Mouse (Mus musculus): ENCODE measurements around the gene Rps6ka4. TPM values are rescaled to one million over a fixed set of nuclear protein-coding genes. Genes with fewer than 3 reads are reported as not detected.
A peak's percentile ranks its signal among the peaks of the same experiment; 100 is the strongest.

Rps6ka4 gene
- total RNA-seq, 2 experiments from 2014 or later, result 14.8 to 18.2 TPM

DNA sequence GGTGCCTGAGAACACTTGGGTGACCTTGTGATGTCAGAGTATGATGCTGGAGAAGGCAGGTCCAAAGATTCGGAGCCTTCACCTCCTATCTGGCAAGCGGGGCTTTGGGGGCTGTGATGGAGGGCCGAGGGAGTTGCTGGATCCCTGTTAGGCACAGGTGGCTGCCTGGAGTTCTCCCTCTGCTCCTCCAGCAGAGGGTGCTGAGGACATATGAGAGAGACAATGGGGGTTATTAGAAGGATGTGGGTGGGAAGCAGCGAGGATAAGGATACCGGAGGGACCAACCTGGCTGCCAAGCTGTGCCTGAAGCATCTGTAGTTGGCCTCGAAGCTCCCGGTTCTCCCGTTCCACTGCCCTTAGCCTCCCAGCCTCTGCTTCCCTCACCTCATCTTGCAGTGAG lies 13.5 kb upstream of the Rps6ka4 start:
- intact Hi-C loops (cut with DNase I), result no loop called here
- no peak for DNase-seq

DNA sequence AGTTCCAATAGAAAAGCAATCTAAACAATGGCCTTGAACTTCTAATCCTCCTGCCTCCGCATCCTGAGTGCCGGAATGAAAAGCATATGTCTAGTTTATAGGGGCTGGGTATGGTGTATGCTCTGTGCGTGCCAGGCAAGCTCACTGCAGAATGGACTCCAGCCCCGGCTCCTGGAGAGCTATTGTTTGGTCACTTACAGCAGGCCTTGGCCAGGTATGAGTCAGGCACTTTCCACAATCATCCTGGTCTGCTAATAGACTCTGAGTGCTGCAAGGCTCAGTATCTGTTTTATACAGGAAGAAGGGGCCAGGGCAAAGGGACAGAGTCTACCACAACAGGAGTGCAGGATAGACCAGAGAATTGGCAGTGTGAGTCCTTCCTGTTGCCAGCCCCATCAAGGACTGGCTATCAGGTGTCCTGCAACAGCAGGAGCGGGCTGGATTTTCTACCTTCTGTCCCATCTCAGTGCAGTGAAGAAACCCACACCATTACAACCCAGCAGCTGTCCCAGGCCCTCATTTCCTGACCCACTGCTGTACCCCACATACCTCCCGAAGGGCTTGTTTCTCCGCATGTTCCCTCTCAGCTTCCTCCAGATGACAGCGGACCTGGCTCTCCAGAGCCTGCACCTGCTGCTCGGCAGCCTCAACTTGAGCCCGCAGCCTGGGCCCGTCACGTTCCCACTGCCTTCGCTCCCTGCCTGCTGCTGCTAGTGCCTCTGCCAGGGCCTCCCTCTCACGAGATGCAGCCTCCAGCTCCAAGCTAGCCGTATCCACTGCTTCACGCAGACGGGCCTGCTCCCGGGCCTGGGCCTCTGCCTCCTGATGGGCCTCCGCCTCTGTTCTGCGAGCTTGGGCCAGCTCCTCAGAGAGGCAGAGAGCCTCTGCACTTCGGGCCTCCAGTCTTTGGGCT lies 12.2 kb upstream of the Rps6ka4 start:
- intact Hi-C loops (cut with DNase I), result no loop called here
- no peak for DNase-seq

DNA sequence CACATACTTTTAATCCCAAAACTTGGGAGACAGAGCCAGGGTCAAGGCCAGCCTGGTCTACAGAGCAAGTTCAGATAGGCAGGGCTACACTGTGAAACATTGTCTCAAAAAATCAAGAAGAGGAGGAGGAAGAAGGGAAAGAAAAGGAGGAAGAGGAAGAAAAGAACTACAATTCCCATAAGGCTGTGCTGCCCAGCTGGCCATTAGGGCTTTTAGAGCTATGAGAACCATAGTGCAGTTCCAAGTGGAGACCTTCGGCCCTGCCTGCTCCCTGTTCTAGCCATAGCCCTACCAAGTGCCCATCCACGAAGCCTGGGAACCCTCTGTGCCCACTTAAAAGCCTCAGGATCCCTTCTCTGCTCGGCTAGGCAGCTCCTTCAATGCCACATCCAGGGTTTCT lies 11.1 kb upstream of the Rps6ka4 start:
- intact Hi-C loops (cut with DNase I), result no loop called here
- no peak for DNase-seq

DNA sequence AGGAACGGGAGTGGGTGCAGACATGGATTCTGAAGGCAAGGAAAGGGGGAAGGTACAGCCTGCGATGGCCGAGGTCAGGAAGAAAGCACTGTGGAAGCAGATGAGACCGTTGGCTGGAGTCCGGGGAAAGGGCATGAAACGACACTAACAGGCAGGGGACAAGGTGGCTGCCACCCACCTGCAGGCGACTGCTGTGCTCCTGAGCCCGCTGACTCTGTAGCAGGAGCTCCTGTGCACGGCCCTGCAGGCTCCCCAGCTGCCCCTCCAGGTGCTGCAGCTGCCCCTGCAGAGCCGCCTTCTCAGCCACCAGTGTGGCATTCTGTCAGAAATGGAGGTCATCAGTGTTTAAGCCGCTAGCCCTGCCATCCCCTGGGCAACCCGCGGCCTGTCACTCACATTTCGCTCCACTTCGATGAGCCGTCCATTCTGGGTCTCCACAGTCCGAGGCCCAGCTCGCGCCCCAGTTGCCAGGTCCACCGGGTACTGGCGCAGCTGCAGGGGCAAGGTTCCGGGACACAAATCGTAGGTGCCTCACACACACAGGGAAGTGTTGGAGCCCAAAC lies 9.2 kb upstream of the Rps6ka4 start:
- intact Hi-C loops (cut with DNase I), result no loop called here
- DNase-seq, result no peak

DNA sequence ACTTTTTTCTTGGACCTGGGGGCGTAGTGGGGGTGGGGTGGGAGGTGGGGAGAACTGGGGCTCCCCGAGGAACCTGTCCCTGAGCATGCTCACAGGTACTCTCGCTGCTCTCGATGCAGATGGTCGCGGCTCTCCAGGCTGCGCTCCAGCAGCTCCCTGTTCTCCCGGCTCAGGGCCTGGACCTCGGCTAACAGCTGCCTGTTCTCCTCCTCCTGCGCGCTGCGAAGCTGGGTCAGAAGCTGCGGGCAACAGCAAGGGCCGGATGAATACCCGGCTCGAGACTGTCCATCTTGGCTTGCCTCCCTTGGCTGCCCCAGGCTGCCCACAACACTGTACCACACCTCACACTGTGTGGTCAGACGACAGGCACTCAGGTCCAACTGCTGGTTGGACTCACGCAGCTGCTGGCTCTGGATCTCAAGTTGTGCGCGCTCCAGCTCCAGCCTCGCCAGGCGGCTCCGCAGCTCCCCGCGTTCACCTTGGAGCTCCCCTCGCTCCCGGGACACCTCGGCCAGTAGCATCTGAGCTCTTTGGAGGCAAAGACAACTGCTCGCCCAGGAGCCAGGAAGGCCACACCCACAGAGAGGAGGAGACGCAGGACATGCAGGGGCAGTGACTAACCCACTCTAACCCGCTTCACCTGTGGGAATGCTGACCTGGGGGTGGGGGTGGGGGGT lies 7.5 kb upstream of the Rps6ka4 start:
- intact Hi-C loops (cut with DNase I), result no loop called here
- no peak for DNase-seq

DNA sequence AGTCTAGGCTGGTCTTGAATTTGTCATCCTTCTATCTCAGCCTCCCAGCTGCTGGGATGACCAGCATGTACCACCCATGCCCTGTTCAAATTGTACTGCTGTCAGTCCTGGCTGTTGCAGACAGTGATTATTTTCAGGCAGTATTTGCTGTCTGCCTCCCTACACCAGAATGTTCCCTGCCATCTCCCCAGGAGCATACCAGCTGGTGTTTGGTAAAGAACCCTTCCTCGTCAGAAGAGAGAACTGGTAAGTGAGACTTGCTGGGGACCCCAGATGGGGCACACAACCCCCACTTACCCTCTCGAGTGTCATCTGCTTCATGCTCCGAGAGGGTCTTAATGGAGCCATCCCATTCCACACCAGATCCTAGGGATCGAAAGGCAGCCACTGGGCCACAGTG lies 5.6 kb upstream of the Rps6ka4 start:
- intact Hi-C loops (cut with DNase I), result no loop called here
- DNase-seq, result no peak

DNA sequence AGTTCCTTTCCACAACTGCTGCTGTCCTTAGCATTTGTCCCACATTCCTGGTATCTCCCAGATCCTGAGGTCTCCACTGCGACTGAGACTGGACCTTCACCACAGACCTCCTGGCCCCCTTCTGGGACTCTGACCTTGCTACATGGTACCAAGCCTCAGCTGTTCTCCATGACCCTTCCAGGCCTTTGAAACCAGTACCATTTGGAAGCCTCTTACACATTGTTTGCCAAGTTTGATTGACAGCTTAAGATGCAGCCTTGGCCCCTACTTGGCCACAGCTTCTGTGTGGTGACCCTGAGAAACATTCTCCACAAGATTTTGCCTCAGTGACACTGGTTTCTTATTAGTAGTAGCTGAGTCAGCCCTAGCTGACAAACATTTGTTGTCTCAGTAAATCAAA lies 1.9 kb upstream of the Rps6ka4 start:
- no peak for DNase-seq
- intact Hi-C loops (cut with DNase I), result no loop called here

DNA sequence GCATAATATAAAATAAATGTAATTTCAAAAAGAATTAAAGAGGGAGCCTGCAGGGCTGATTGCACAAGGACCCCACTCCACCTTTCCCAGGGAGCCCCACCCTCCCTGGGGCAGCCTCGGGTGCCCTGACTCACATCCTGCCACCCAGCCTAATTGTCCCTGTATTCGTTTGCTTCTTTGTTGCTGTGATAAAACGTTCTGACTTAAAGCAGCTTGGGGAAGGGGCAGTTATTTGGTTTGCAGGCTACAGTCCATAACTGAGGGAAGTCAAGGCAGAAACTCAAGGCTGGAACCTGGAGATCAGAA lies 809 bp upstream of the Rps6ka4 start:
- intact Hi-C loops (cut with DNase I), result loop anchor here (2.0 kb wide), 1 partner anchor 68 kb away; the partner anchor contains the start of gene Trmt112
- DNase-seq, result no peak

DNA sequence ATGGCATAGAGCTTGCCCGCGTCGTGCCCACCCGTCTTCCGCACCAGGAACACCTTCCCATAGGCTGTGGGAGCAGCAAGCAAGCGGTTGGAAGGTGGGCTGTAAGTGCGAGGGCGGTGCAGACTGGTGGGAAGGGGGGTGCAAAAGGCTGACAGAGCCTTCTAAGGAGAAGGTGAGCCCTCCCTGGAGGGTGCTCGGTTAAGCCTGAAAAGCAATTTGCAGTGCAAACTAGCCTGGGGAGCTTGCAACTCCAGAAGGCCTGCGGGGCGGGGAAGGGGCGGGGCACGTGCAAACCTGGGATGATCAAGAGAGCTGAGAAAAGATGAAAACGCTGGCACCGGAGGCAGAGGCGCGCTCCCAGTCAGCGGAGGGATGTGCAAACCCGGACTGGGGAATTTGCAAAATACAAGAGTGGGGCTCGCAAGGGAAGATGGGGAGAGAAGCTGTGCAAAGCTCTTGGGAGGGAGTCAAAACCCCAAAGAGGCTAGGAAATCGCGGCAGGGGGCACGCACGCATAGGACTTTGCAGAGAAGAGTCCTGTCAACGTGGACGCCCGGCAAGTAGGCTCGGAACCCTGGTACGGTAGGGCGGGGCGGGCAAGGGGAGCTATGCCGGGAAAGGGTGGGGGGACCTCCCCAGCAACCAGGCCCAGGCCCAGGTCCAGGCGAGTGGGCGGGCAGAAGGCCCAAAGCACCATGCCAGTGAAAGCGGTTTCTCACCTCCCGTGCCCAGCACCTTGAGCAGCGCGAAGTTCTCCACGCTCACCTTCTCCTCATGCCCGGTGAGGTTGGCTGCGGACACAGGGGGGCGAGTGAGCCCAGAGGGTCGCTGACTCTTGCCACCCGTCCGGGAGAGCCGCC lies 591 bp downstream of the Rps6ka4 start:
- intact Hi-C loops (cut with DNase I), result loop anchor here (2.0 kb wide), 1 partner anchor 69 kb away; the partner anchor contains the start of gene Trmt112
- DNase-seq, result peak in 1 of 2 experiments; percentile 23

DNA sequence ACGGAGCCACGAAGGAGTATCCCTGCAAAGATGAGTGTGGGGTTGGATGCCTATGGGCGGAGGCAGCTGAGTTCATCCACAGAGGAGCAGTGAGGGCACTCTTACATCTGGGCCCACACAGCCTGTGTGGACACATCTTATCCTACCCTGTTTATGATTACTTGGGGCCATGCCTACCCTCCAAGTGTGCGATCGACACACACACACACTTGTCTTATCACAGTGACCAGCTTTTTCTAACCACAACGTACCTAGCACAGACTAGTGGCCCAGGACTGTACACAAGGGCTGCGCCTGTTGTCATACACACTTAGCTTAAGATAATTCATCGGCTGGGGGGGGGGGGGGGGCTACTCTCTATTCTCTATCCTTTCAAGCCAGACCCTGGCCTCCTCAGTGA lies 8.1 kb downstream of the Rps6ka4 start:
- intact Hi-C loops (cut with DNase I), result no loop called here
- DNase-seq, result no peak

DNA sequence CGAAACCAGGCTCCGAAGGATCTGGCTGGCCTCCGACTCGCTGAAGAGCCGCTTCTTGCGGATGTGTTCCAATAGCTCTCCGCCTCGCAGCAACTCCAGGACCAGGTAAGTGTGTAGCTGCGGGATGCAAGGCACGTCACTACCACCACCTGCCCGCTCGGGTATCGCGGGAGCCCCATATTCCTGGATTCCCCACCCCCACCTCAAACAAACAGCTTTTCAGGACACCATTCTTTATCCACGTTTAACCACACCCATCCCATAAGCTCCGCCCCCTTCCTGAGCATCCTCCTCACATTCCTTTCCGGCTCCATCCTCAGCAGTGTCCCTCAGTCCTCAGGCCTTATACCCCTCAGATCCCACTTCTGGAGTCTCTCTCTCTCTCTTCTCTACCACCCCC lies 9.1 kb downstream of the Rps6ka4 start:
- intact Hi-C loops (cut with DNase I), result no loop called here
- no peak for DNase-seq

DNA sequence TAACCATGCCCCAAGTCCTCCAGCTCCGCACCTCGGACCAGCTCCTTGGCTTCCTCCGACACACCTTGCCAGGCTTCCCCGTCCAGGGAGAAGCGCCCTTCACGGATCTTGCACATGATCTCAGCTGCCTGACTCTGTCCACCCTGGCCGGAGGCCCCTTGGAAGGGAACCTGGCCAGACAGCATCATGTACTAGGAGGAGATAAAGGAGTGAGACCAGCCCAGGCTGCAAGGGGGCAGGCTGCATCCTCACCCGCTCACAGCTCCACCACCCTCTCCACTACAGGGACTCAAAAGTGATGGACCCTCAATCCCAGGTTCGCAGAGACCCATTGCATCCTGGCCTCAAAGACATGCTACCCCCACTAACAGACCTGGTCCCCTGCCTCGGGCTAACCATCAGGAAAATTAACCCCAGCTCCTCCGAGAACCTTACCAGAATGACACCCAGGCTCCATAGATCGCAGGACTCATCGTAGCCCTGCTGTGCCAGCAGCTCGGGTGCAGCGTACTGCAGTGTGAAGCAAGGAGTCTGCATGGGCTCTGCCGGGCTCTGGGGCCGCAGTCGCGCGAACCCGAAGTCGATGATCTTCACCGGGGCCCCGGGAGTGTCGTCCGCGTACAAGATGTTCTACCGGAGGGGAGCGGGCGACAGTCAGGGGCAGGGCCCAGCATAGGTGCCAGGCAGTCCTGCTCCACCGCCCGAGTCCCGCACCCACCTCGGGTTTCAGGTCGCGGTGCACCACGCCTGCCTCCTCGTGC lies 9.7 kb downstream of the Rps6ka4 start:
- DNase-seq, result no peak
- intact Hi-C loops (cut with DNase I), result no loop called here

DNA sequence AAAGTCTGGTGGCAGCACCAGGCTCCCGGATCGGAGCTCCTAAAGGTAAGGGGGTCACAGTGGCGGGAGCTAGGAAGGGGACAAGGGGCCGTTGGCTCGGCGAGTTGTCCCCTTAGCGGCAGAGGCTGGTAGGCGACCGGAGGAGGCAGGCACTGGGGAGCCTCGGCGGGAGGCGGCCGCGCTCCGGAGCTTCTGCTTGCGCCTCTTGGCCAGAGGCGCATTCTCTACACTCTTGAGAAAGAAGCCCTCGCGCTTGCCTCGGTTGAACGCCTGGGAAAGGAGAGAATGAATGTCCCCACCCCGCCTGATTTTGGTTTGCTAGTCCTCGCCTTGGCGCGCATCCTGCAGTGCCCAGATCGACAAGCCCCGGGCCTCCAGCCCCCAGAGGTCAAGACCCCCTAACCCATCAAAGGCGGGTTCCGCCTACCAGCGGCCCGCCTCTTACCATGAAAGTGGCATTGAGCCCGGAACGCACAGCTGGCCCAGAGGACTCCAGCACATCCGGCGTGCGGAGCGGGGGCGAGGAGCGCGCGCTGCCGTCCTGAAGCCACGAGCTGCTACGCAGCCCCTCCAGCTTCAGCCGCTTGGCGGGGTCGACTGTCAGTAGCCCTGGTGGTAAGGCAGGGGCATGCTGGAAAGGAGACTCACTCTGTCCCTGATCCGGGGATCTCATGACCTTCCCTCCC lies 10.4 kb downstream of the Rps6ka4 start:
- no peak for DNase-seq
- intact Hi-C loops (cut with DNase I), result no loop called here

DNA sequence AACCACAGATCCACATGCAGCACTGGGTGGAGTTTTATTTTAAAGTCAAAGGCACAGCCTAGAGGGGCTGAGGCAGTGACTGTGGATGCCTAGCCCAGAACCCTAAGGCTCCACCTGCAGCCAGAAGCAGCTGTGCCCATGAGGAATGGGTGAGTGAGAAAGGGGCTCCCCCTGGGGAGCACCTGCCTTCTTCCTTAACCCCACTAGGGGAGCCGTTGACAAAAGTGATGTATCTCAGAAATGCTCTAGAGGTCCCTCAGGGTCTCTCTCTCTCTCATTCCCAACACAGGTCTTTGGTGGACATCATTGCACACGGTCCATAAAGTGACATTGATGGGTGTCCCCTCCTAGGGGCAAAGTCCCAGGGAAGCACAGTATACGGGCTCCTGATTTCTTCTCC lies 11.4 kb downstream of the Rps6ka4 start:
- no peak for DNase-seq
- intact Hi-C loops (cut with DNase I), result no loop called here

DNA sequence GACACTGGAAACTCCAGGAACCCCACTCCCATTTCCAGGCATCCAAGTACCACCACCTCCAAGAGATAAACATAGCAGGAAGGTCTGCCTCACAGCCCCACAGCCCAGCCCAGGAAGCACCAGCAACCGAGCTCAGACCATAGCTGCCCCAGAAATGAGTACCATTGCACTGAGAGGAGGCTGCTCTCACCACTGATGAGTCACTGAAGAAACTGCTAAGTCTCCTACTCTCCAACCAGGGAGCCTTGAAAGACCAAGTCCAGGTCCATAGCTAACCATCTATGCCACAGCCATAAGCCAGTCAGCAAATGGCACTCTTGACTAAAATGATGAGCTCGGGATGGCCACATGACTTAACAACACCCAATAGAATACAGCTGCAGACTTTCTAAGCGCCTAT lies 13.8 kb downstream of the Rps6ka4 start:
- intact Hi-C loops (cut with DNase I), result no loop called here
- DNase-seq, result no peak

DNA sequence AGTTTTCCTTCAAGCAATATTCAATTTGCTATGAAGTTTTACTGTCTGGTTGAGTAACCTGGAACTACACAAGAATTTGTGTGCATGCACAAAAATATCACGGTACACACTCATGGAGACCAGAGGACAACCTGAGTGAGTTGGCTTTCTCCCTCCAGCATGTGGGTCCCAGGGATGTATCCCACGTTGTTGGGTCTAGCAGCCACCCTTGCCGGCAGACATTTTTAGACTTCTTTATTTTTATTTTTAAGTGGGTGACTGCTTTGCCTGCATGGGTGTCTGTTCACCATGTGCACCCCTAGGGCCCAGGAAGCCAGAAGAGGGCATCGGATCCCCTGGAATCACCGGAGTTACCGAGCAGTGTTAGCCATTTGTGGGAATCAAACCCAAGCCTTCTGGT lies 15.1 kb downstream of the Rps6ka4 start:
- intact Hi-C loops (cut with DNase I), result no loop called here
- no peak for DNase-seq

DNA sequence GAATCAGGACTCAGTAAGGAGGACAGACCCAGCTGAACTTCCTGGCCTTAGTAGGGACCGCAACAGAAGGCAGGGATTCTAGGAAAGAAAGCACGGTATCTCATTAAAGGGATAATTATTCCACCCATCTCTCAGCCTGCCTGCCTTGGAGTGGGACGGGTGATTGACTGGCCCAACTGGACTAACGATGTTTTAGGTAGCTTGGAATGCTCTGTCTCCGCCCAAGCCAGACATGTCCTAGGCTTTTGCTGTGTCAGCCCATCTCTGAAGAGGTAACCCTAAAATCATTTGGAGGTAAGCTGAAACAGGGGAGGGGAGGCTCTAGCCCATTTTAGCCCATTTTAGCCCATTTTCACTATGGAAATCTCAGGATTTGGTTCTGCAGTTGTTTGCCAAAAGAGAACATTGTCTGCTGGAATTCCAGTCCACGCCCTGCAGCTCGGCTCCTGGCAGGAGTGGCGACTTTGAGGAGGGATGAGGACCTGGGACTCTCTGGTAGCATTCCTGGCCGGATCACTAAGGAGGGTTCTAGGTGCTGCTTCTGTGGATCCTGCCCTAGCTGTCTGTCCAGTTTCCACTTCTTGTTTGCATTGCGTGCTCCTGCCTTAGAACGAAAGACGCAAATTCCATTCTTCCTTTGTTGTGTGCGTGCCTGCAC lies 19.8 kb downstream of the Rps6ka4 start:
- no peak for DNase-seq
- intact Hi-C loops (cut with DNase I), result no loop called here

DNA sequence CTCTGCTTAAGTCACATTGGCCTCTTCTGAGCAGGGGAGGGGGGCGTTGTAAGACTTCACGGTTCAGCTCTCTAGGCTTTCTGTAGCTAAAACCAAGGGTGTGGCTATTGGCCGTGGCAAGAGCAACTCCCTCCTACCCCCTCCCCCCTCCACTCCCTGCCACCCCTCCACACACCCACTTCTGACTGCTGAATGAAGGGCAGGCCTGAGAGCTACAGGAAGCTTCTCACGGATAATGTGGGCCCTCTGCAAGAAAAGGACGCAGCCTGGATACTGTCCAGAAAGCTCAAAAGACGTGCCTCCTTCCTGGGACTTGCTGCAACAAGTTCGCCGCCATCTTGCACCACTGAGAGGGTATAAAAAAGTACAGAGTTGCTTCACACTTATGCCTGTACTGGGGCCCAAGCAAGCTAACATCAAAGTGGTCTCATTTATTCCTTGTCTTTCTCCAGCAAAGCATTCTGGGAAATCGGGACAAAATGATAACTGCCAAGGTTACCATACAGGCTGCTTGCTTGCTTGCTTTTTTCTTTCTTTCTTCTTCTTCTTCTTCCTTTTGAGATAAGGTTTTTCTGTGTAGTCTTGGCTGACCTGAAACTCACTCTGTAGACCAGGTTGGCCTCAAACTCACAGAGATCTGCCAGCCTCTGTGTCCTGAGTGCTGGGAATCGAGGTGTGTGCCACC lies 21.2 kb downstream of the Rps6ka4 start:
- intact Hi-C loops (cut with DNase I), result no loop called here
- no peak for DNase-seq
